Mouse (Mus musculus) spleen, adult 2 months (tissue): ENCODE results near the gene Ewsr1.

Source experiments
- CTCF ChIP-seq: fragments of 200-500 bp; IDR thresholded peaks from 2 replicates; pipeline ENCODE4 v1.5.1; 2011; ENCODE audit warnings: mild to moderate bottlenecking, inconsistent platforms; ENCODE audit not compliant: insufficient read depth, insufficient read length, insufficient replicate concordance; ENCODE audit errors: extremely low read depth
- POLR2A ChIP-seq: fragments of 200-500 bp; IDR thresholded peaks from 2 replicates; pipeline ENCODE4 v1.6.1; 2011; ENCODE audit warnings: low read depth, low read length, inconsistent platforms

DNA sequence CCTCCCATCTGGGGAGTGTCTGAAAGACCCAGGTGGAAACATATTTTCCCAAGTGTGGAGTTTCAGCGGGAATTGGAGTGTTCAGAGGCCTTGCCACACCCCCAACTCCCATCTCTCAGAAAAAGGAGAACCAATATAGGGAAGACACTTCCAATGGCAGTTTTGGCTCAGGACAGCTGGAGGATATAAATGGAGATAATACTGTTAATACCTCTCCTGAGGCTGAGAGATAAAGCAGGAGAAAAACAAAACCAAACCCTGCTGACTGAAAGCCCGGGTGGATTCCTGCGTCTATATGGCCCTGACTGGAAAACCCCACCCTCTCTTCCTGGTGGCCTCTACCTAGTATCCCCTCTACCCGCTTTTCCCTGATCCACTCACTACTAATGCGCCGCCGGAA, 3.3 kb upstream of the Ewsr1 start:
- TF ChIP-seq CTCF (no peak), POLR2A (no peak)
